Mouse (Mus musculus) cerebellum, adult 11 months (tissue): ENCODE data around the gene Hic1.

Experiments used
- DNase-seq: peaks from one replicate; pipeline ENCODE4 v3.0.0; 2022

Hic1 gene

DNA sequence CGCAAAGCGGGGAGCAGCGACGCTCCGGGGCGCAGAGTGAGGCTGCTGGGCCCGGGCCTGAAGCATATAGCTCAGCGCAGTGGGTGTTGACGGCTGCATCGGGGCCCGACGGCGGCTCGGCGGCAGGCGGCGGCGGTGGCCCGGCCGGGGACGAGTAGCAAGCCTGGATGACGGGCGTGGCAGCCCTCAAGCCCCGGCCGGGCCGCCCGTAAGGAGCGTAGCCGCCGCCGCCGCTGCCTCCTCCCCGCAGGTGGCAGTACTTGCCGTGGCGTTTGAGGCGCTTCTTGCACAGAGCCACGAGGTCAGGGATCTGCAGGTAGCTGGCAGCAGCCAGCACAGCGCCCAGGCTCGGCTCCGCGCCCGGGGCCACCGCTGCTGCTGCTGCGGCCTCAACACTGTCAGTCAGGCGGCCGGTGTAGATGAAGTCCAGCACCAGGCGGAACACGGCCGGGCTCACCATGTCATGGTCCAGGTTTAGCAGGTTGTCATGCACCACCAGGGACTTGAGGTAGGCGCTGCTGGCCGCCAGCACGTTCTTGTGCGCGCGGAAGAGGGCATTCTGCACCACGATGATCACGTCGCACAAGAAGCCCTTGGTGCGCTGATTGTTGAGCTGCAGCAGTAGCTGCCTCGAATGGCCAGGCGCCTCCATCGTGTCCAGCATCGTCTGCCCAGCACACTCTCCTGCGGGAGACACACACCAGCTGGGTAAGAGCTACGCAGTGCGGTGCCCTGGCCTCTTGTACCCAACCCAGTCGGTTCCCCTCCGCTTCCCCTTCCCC is 2.3 kb downstream of the Hic1 start:
- peak; percentile 31 for DNase-seq

GRCm38 (mm10) chr11:75166193-75166842 is 3.0 kb downstream of the Hic1 start:
- peak; percentile 28 for DNase-seq

GRCm38 (mm10) chr11:75165441-75166192 is 3.7 kb downstream of the Hic1 start:
- peak; percentile 49 for DNase-seq

DNA sequence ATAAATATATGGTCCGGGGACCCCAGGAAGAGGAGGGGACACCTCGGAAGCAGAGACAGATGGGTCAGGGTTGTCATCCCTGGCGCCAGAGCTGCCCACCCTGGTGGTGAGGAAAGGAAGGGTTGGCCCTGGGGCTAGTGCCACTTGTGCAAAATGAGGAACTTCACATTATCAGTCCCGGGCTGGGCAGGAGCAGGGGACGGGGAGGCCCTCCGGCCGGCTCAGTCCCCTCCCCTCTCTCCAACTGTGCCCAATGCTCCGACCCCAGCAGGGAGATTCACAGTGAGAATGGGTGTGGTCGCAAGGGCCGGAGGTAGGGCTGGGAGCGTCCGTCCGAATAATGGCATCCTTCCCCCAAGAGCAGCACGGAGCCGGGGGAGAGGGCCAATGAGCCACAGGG is 4.6 kb downstream of the Hic1 start:
- DNase-seq: peak; percentile 16

- DNase-seq: no peak
These were observed 5.3 kb downstream of the Hic1 start for GRCm38 (mm10) chr11:75164051-75164450.

GRCm38 (mm10) chr11:75163379-75163778 is 5.9 kb downstream of the Hic1 start:
- no peak for DNase-seq

GRCm38 (mm10) chr11:75162591-75163080 is 6.7 kb downstream of the Hic1 start:
- peak; percentile 5 for DNase-seq

DNA sequence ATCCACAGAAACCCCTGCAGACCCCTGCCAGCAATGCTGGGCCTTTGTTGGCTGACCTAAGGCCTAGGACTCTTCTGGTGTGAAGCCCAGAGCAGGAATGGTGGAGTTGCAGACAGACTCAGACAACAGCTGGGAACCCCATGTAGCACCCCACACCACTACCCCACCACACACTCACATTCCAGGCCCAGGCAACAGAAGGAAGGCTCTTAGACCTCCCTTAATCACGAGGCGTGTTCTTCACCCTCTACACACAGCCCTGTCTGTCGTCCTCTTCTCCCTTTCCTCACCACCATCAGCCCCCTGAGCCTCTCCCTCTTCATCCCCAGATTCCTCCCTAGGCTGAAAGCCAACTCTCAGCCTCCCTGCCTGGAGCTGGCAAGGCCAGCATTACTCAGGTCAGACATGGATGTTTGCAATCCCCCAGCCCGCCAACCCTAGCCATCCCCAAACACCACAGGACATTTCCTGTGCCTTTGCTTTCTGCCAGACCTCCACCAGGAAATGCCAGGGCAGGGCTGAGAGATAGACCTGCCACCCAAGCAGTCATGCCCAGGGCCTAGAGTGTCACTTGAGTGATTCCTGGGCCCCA is 7.8 kb downstream of the Hic1 start:
- DNase-seq: no peak

GRCm38 (mm10) chr11:75160954-75161353 is 8.4 kb downstream of the Hic1 start:
- no peak for DNase-seq

DNA sequence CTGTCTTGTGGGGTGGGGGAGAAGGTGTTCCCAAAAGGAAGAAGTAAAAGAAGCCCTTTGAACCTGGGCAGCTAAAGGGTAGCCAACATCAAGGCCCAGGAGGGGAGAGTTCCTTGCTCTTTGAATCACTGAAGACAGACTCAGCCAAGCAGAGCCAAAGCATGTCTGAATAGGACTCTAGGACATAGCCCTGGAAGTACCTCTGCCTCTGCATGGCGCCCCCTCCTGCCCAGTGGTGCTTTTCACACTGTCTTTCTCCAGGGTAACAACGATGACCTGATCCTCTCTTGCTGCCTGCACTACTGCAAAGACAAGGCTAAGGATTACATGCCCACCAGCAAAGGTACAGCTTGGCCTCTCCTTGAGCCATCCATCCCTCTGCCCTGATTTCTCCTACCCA is 9.8 kb downstream of the Hic1 start:
- no peak for DNase-seq

DNA sequence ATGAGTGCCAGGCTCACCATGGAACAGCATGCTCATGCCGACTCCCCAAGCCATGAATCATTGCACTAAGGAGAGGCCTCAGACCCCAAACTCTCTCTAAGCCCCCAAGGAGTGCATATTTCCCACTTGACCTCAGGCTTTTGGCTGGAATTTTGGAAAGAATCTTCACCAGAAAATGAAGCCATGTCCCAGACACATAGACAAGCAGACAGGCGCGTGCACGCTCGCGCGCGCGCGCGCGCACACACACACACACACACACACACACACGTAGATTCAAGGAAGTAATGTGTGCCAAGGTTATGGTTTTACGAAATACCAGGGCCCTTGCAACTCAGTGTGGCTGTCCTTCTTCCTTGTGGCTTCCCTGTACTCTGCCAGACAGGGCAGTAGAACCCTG is 10.9 kb downstream of the Hic1 start:
- no peak for DNase-seq

- DNase-seq: no peak
These were observed 11.4 kb downstream of the Hic1 start for GRCm38 (mm10) chr11:75157901-75158300.

GRCm38 (mm10) chr11:75157037-75157436 is 12.3 kb downstream of the Hic1 start:
- DNase-seq: no peak

- no peak for DNase-seq
These were observed 12.9 kb downstream of the Hic1 start for GRCm38 (mm10) chr11:75156416-75156815.

- DNase-seq: no peak
These were observed 13.3 kb downstream of the Hic1 start for GRCm38 (mm10) chr11:75155985-75156384.

GRCm38 (mm10) chr11:75154053-75154585 is 15.2 kb downstream of the Hic1 start:
- DNase-seq: no peak

DNA sequence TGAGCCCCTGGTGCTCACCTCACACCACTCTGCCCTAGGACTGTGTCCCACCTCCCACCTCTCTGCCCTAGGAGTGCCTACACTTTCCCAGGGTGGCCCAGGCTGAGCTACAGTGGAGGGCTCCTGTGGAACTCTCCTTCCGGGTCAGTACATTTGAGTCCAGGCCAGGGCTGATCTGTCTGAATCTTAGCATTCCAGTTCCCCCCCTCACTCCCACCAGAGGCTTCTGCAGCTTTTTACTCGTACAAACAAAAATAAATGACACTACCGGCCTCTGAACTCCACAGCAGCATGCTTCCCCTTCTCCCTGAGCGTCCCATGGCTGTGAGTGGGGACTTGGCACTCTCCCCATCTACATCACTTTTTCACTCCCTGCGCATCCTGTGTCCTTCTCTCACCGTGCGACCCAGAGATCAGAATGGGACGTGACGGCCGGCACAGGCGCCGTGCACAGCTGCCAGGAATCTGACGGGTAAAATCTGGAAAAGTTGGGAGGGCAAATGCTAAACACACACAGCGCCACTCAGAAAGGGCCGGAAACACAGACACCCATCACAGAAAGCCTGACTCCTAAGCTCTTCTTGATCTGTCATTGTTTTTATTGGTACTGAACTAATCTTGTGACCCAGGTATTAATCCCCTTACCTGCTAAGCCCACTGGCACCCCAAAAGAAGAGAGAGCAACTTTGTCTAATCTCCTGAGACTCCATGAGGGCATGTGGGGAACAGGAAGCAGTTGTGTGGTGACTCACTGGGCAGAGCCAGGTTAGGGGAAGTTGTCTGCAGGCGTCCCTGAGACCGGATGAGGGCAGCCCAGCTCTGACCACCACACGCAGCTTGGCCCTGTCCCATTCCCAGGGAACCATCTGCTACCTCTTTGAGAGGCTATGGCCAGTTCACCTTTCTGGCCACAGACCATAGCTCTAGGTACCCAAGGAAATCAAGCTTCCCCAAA is 16.4 kb downstream of the Hic1 start:
- DNase-seq: peak; percentile 77

DNA sequence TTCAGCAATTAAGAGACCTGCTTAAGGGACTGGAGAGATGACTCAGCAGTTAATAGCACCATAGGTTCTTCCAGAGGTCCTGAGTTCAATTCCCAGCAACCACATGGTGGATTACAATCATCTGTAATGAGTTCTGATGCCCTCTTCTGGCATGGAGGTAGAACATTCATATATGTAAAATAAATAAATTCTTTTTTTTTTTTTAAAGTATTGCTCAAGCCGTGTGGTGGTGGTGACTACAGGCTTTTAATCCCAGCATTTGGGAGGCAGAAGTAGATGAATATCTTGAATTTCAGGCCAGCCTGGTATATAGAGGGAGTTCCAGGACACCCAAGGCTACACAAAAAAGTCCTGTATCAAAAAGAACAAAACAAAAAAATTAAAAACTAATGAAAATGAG is 19.0 kb downstream of the Hic1 start:
- no peak for DNase-seq

- DNase-seq: no peak
These were observed 20.8 kb downstream of the Hic1 start for GRCm38 (mm10) chr11:75148332-75149035.

DNA sequence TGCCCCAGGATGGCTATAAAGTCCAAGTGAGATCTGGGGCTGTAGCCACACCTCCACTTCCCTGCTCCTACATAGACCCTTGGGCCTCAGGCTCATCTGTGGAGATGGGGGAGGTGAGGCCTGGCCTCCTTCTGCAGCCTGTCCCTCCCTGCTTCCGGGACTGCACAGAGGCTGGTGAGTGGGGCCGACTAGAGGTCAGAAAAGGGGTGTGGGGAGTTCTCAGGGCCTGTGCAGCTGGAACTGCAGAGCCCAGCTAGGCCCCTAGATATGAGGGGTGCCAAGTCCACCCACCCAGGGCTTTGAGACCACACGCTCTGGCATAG is 21.5 kb downstream of the Hic1 start:
- DNase-seq: no peak
